Mouse (Mus musculus): ENCODE results near the gene Cpsf6.

The Cpsf6 gene

GRCm38 (mm10) chr10:117413562-117414527 is 34.0 kb upstream of the Cpsf6 start:
- no peak for DNase-seq (ENCODE audit: low read depth, low spot score)

- no peak for DNase-seq (ENCODE audit: low read depth, low spot score)
Observed at GRCm38 (mm10) chr10:117412474-117413057, 32.8 kb upstream of the Cpsf6 start.

- no peak for DNase-seq (ENCODE audit: low read depth, low spot score)
Observed at GRCm38 (mm10) chr10:117411716-117412473, 32.1 kb upstream of the Cpsf6 start.

- DNase-seq (ENCODE audit: low read depth, low spot score) = no peak
Observed at GRCm38 (mm10) chr10:117411131-117411530, 31.3 kb upstream of the Cpsf6 start.

GRCm38 (mm10) chr10:117410481-117411048 is 30.8 kb upstream of the Cpsf6 start:
- DNase-seq (ENCODE audit: low read depth, low spot score) = no peak

- no peak for DNase-seq (ENCODE audit: low read depth, low spot score)
Observed at GRCm38 (mm10) chr10:117409373-117410354, 29.8 kb upstream of the Cpsf6 start.

GRCm38 (mm10) chr10:117408545-117409372 is 28.9 kb upstream of the Cpsf6 start:
- no peak for DNase-seq (ENCODE audit: low read depth, low spot score)

GRCm38 (mm10) chr10:117407734-117408288 is 28.0 kb upstream of the Cpsf6 start:
- DNase-seq (ENCODE audit: low read depth, low spot score) = no peak

- no peak for DNase-seq (ENCODE audit: low read depth, low spot score)
Observed at GRCm38 (mm10) chr10:117406843-117407733, 27.3 kb upstream of the Cpsf6 start.

- DNase-seq (ENCODE audit: low read depth, low spot score) = no peak
Observed at GRCm38 (mm10) chr10:117406283-117406588, 26.4 kb upstream of the Cpsf6 start.

- no peak for DNase-seq (ENCODE audit: low read depth, low spot score)
Observed at GRCm38 (mm10) chr10:117405526-117406282, 25.9 kb upstream of the Cpsf6 start.

GRCm38 (mm10) chr10:117404384-117404783 is 24.6 kb upstream of the Cpsf6 start:
- no peak for DNase-seq (ENCODE audit: low read depth, low spot score)

GRCm38 (mm10) chr10:117403344-117403953 is 23.6 kb upstream of the Cpsf6 start:
- no peak for DNase-seq (ENCODE audit: low read depth, low spot score)

GRCm38 (mm10) chr10:117402403-117403333 is 22.9 kb upstream of the Cpsf6 start:
- DNase-seq (ENCODE audit: low read depth, low spot score) = no peak

GRCm38 (mm10) chr10:117401364-117401763 is 21.5 kb upstream of the Cpsf6 start:
- no peak for DNase-seq (ENCODE audit: low read depth, low spot score)

GRCm38 (mm10) chr10:117400246-117400954 is 20.6 kb upstream of the Cpsf6 start:
- DNase-seq (ENCODE audit: low read depth, low spot score) = no peak
